Mouse (Mus musculus) limb, embryonic 14.5 days (tissue): ENCODE measurements around the gene E2f4. TPM values are rescaled to one million over a fixed set of nuclear protein-coding genes. Genes with fewer than 3 reads are reported as not detected.

Experiments used
- ATAC-seq: fragments of 200-750 bp; cut with Nextera tagmentation; 2 replicates; pipeline ENCODE4 v1.8.0; 2017; ENCODE audit warnings: low read depth, moderate number of reproducible peaks, moderate TSS enrichment; ENCODE audit not compliant: low FRiP score
- DNase-seq: peaks from one replicate; pipeline ENCODE4 v3.0.0-alpha.2; 2015; ENCODE audit warnings: low spot score
- H3K27ac ChIP-seq: fragments of 300-500 bp; sonication (generic); replicated peaks from 2 replicates; pipeline ENCODE4 v1.5.1; 2014; ENCODE audit warnings: low read depth, mild to moderate bottlenecking, low read length, moderate library complexity, mixed read lengths
- H3K27me3 ChIP-seq: fragments of 300-500 bp; sonication (generic); 2 replicates; pipeline ENCODE4 v1.6.1; 2014; ENCODE audit warnings: low read length, mixed read lengths; ENCODE audit not compliant: control insufficient read depth, insufficient read depth
- H3K36me3 ChIP-seq: fragments of 300-500 bp; sonication (generic); 2 replicates; pipeline ENCODE4 v1.6.1; 2014; ENCODE audit warnings: mild to moderate bottlenecking, low read length, moderate library complexity, mixed read lengths; ENCODE audit not compliant: control insufficient read depth, insufficient read depth
- H3K4me1 ChIP-seq: fragments of 300-500 bp; sonication (generic); 2 replicates; pipeline ENCODE4 v1.6.1; 2014; ENCODE audit warnings: antibody characterized with exemption, low read length, mixed read lengths; ENCODE audit not compliant: control insufficient read depth, insufficient read depth
- H3K4me2 ChIP-seq: fragments of 300-500 bp; sonication (generic); replicated peaks from 2 replicates; pipeline ENCODE4 v1.6.1; 2014; ENCODE audit warnings: low read depth, mild to moderate bottlenecking, low read length, moderate library complexity; ENCODE audit not compliant: severe bottlenecking
- H3K4me3 ChIP-seq: fragments of 300-500 bp; sonication (generic); replicated peaks from 2 replicates; pipeline ENCODE4 v1.5.1; 2014; ENCODE audit warnings: low read length
- H3K9ac ChIP-seq: fragments of 300-500 bp; sonication (generic); 2 replicates; pipeline ENCODE4 v1.6.1; 2014; ENCODE audit warnings: mild to moderate bottlenecking, low read depth, low read length, moderate library complexity; ENCODE audit not compliant: severe bottlenecking
- H3K9me3 ChIP-seq: fragments of 300-500 bp; sonication (generic); 2 replicates; pipeline ENCODE4 v1.6.1; 2016; ENCODE audit warnings: low read length; ENCODE audit not compliant: control insufficient read depth
- POLR2A ChIP-seq: fragments of 200-500 bp; IDR thresholded peaks from 2 replicates; pipeline ENCODE4 v1.8.0; 2012; ENCODE audit warnings: inconsistent platforms, mild to moderate bottlenecking, moderate library complexity, borderline replicate concordance; ENCODE audit not compliant: insufficient read depth, insufficient read length; ENCODE audit errors: extremely low read depth
- WGBS: fragments of 180-500 bp; shearing (Covaris S2); extraction: QIAGEN DNeasy Blood & Tissue Kit; methylation state at CpG from one replicate; pipeline ENCODE4 v1.1.7; 2014; 5-methylcytosine and 5-hydroxymethylcytosine counted together
- polyA plus RNA-seq, 2 experiments: library from polyadenylated mRNA; depleted of rRNA in 1 of 2; stranded (reverse) in 1 of 2; unstranded in 1 of 2; fragments of >200 nt; fragmentation: Nextera tagmentation in 1 of 2; extraction: Ambion mirVana in 1 of 2; gene quantifications; 2 replicates each; pipeline versions ENCODE4 v1.2.1 to v1.2.3; 2012 to 2014

Gene E2f4
- polyA plus RNA-seq (2012; rRNA removed) (136 and 180 TPM in 2 replicates), polyA plus RNA-seq (2014; fragmentation: Nextera tagmentation; extraction: Ambion mirVana) (76.2 and 78.4 TPM in 2 replicates)

DNA sequence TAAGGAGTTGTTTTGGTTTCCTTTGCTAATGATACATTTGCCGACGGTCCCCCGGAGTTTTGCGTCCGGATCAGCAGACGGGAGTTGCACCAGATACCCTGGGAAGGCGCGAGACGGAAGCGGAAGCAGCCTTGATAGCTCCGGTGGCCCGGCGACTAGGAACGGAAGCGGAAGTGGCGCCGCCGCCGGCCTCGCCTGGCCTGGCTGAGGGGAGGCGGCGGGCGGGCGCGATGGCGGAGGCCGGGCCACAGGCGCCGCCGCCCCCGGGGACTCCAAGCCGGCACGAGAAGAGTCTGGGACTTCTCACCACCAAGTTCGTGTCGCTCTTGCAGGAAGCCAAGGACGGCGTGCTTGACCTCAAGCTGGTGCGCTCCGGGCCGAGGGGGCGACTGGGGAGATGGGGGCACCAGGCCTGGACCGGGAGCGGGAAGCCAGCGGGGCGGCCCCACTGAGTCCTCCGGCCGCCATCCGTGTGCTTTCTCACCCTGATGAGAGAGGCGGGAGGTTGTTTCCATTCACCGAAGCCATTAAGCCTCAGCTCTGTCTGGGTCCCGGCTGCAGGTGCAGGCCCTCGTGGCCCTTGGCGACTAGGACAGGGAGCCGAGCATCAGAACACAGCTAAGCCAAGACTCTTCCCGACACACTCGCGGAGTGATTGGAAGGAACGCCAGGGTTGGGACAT is at the start of gene E2f4:
Gene E2f4, plus strand, starts transcription at position 153 of the 682 bp plus-strand sequence.
- DNase-seq = peak; percentile 92
- peak within 1 kb of the TSS; percentile 91 for H3K4me3 ChIP-seq
- H3K9ac ChIP-seq = peak within 1 kb of the TSS; percentile 83
- no peaks in the 10 kb centered on the region for H3K9me3 ChIP-seq
- under 1% methylated on average over 52 of the region's 58 CpGs for WGBS
- TF ChIP-seq POLR2A = 0 out of 2 replicates have a peak, but pooled peaks have one; percentile 49
- H3K4me1 ChIP-seq = peaks cover 15% of the 10 kb centered on the region
- H3K27ac ChIP-seq = 0 out of 2 replicates have a peak within 1 kb of the TSS, but pooled peaks have one; percentile 55
- peak; percentile 92 for ATAC-seq
- peaks cover 37% of the 10 kb centered on the region for H3K36me3 ChIP-seq
- no peaks in the 10 kb centered on the region for H3K27me3 ChIP-seq
- H3K4me2 ChIP-seq = peak within 1 kb of the TSS; percentile 91

DNA sequence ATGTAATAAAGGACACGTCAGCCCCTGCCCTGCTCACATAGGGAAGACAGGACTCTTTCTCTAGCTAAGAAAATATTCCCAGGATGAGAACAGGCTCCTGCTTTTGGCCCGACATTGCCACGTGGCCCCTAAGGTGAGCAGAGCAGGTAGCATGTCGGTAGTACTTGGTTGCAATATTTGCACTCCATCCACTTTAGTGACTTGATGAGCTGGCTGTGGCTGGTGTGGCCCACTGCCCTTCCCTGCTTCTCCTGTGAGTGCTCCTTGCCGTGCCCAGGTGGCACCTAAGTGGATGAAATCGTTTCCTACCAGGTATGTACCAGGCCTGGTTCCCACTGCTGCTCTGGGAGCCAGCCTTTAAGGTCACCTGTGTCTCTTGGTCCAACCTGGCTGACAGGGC is 45.5 kb upstream of the E2f4 start:
- 95% methylated on average over 6 of the region's 6 CpGs for whole genome bisulfite sequencing
- no peak for ATAC-seq

GRCm38 (mm10) chr8:105252680-105253537 is 44.6 kb upstream of the E2f4 start:
- WGBS = 85% methylated on average over 10 of the region's 10 CpGs
- DNase-seq (no peak), ATAC-seq (no peak)
- peaks cover 14% of the 10 kb centered on the region for H3K4me1 ChIP-seq
- H3K9ac ChIP-seq = no peak overlapping the region
- no peak overlapping the region for H3K27ac ChIP-seq
- H3K36me3 ChIP-seq = peaks cover 58% of the 10 kb centered on the region
- H3K27me3 ChIP-seq = peaks cover 8% of the 10 kb centered on the region
- peak overlapping the region; percentile 65; the same call in 1 of the 2 replicates for H3K4me3 ChIP-seq
- H3K4me2 ChIP-seq = peak overlapping the region; percentile 83; the same call in 1 of the 2 replicates
- H3K9me3 ChIP-seq = no peaks in the 10 kb centered on the region
- TF ChIP-seq POLR2A = no peak

More for the DNA sequence above, 45.5 kb upstream of the E2f4 start:
- H3K27me3 ChIP-seq = peaks cover 4% of the 10 kb centered on the region; the same call in 1 of the 2 replicates
- no peak overlapping the region for H3K9ac ChIP-seq
- peaks cover 66% of the 10 kb centered on the region for H3K36me3 ChIP-seq
- H3K4me1 ChIP-seq = peaks cover 14% of the 10 kb centered on the region
- DNase-seq = no peak
- no peak overlapping the region for H3K4me3 ChIP-seq
- no peak overlapping the region for H3K4me2 ChIP-seq
- no peak for TF ChIP-seq POLR2A
- no peak overlapping the region for H3K27ac ChIP-seq
- no peaks in the 10 kb centered on the region for H3K9me3 ChIP-seq

DNA sequence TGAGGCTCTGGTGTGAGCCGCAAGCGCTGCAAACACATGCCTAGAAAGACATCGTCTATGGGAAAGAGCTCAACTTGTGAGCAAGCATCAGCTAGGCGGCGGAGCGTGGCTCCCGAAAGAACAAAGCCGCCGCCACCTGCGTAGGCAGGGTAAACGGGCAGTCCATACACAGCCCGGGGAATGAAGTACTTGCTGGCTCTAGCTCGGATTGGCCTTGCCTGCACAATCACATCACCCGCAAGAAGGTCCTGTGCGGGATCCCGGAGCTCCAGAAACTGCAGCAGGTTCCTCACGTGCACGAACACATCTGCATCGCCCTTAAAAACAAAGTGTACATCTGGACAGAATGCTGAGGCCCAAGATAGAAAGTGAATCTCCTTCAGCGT is 43.7 kb upstream of the E2f4 start:
- WGBS = 33% methylated on average over 20 of the region's 20 CpGs
- Histone ChIP-seq H3K4me2 (peak overlapping the region; percentile 83), H3K9me3 (no peaks in the 10 kb centered on the region), H3K27ac (peak overlapping the region; percentile 91; the same call in 1 of the 2 replicates), H3K27me3 (peaks cover 17% of the 10 kb centered on the region), H3K9ac (peak overlapping the region; percentile 83; the same call in 1 of the 2 replicates), H3K36me3 (peaks cover 49% of the 10 kb centered on the region), H3K4me1 (peaks cover 14% of the 10 kb centered on the region), H3K4me3 (peak overlapping the region; percentile 65)
- DNase-seq = no peak
- TF ChIP-seq POLR2A = no peak
- no peak for ATAC-seq
